ENCODE assay signal across 36 mouse cellular contexts in the genomic region with DNA sequence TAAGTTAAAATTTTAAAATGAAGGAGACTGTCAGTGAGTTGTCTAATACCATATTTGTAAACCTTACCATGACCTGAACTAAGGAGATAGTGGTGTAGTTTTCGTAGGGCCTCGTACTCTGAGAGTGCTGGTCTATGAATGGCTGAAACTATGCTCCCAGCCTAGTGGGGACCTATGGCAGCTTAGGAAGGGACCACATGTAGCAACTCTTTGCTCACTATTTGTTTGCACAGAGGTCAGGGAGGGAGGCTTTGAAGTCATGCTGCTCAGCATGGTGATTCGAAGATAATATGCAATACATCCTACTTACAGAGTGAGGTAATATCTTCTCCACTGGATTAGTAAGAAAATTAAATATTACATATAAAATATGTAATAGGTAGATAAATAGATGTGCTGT.
"Had no signal": no experiment of that assay in that cellular context is flagged by ENCODE, and none has a peak within 500 bp of the region (broad histone marks: within the 10 kb centered on the region; RNA-seq: fewer than 3 reads in every experiment).

No protein-coding gene starts in this region.

- H3K4me2 ChIP-seq: heart, embryonic 11.5 days; heart, embryonic 12.5 days; heart, embryonic 13.5 days; heart, embryonic 15.5 days; hindbrain, embryonic 12.5 days; hindbrain, embryonic 13.5 days; hindbrain, embryonic 14.5 days; hindbrain, embryonic 15.5 days; intestine, embryonic 15.5 days; kidney, embryonic 15.5 days had no signal

- H3K27ac ChIP-seq: heart, adult 2 months; heart, embryonic 10.5 days; heart, embryonic 13.5 days; heart, embryonic 15.5 days; hindbrain, embryonic 10.5 days; hindbrain, embryonic 12.5 days; hindbrain, embryonic 13.5 days; hindbrain, embryonic 14.5 days; hindbrain, embryonic 15.5 days; hindbrain, postnatal 0 days; intestine, embryonic 15.5 days; kidney, embryonic 15.5 days; kidney, postnatal 0 days; layer of hippocampus, adult 2 months had no signal

- H3K4me3 ChIP-seq: heart, adult 2 months; heart, embryonic 10.5 days; heart, embryonic 12.5 days; heart, embryonic 13.5 days; heart, embryonic 15.5 days; hindbrain, embryonic 10.5 days; hindbrain, embryonic 12.5 days; hindbrain, embryonic 13.5 days; hindbrain, embryonic 15.5 days; intestine, embryonic 15.5 days; kidney, embryonic 15.5 days; layer of hippocampus, adult 2 months had no signal

- H3K27me3 ChIP-seq: heart, embryonic 12.5 days; heart, embryonic 13.5 days; heart, embryonic 15.5 days; hindbrain, embryonic 12.5 days; hindbrain, embryonic 13.5 days; hindbrain, embryonic 15.5 days; intestine, embryonic 15.5 days; kidney, embryonic 15.5 days had no signal

- H3K9me3 ChIP-seq: heart, embryonic 10.5 days; heart, embryonic 12.5 days; heart, embryonic 13.5 days; heart, embryonic 15.5 days; hindbrain, embryonic 10.5 days; hindbrain, embryonic 12.5 days; hindbrain, embryonic 13.5 days; hindbrain, embryonic 15.5 days; intestine, embryonic 15.5 days; kidney, embryonic 15.5 days had no signal

- H3K4me1 ChIP-seq: heart, embryonic 10.5 days; heart, embryonic 12.5 days; heart, embryonic 13.5 days; heart, embryonic 15.5 days; hindbrain, embryonic 10.5 days; hindbrain, embryonic 12.5 days; hindbrain, embryonic 13.5 days; hindbrain, embryonic 15.5 days; intestine, embryonic 15.5 days; kidney, embryonic 15.5 days had no signal

- DNase-seq: heart, adult 18-20 months; heart, adult 2 months; heart, postnatal 10 days; heart, postnatal 14 days; heart, postnatal 36 days; heart, postnatal 4 days; kidney, adult 11 months; kidney, adult 18-20 months; kidney, adult 2 months; kidney, adult 8-10 months; kidney, adult 9 months; kidney, postnatal 10 days; kidney, postnatal 14 days; kidney, postnatal 25 days; kidney, postnatal 36 days; kidney, postnatal 4 days; layer of hippocampus, adult 9-11 months had no signal

- H3K9ac ChIP-seq: heart, embryonic 12.5 days; heart, embryonic 13.5 days; heart, embryonic 15.5 days; hindbrain, embryonic 12.5 days; hindbrain, embryonic 13.5 days; hindbrain, embryonic 14.5 days; hindbrain, embryonic 15.5 days; intestine, embryonic 15.5 days; kidney, embryonic 15.5 days had no signal

- ATAC-seq: hindbrain, embryonic 16.5 days; hindbrain, postnatal 0 days; inflammation-experienced regulatory T-cells, adult 6 months; intestine, embryonic 15.5 days; intestine, embryonic 16.5 days; intestine, postnatal 0 days had no signal
